Mouse (Mus musculus) cerebellum, adult 11 months (tissue): ENCODE results near the gene Gk.

Experiments used
- DNase-seq: peaks from one replicate; pipeline ENCODE4 v3.0.0; 2022

Gk gene

DNA sequence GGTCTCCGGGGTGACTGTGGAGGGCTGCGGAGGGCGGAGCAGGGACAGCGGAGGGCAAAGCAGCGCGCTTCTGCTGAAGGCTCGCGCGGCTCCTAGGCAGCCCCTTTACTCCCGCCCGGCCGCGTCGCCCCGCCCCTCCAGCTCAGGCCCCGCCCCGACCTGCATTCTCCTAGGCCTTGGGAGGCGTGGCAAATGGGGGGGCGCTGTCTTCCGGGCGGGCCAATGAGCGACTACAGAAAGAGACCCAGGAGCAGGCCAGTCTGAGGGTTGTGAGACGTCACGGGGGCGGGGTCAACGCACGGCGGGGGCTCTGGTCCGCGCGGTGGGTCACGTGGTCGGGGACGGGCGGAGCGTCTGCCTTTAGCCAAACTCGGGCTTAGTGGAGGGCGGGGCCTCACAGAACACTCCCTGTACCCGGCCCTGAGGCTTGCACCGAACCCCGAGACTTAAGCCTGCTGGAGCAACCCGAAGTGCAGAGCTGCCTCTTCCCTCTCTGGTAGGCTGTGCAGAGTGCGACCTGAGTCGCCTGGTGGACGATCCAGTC lies at the start of gene Gk:
Gene Gk, minus strand, starts transcription at position 276 of the 544 bp plus-strand sequence.
- DNase-seq, result peak; percentile 97

DNA sequence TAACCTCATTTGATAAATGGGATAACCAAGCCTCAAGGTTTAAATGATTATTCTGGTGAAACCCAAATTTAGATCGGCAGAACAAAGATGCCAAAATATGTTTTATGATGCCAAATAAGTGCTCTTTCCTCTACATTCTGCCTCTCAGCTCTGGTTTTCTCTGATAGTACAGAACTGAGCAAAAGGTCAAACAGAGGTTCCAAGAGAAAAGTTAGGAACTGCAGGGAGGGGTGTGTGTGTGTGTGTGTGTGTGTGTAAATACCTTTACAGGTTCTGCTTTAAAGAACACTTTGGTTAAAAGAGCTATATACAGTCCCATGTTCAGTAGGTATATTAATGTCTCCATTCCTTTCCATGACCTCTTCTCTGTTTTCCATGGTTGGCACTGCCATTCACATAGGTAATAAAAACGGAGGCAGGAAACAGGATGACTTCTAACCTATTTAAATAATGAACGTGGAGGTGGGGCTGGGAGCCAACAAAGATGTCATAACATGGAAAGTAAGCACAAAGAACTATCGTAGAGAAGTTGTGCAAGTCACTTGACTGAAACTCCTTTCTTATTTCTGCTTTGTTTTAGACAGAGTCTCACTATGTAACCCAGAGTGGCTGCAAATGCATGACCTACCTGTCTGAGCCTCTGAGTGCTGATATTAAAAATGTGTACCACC lies 28.2 kb upstream of the Gk start:
- no peak for DNase-seq

DNA sequence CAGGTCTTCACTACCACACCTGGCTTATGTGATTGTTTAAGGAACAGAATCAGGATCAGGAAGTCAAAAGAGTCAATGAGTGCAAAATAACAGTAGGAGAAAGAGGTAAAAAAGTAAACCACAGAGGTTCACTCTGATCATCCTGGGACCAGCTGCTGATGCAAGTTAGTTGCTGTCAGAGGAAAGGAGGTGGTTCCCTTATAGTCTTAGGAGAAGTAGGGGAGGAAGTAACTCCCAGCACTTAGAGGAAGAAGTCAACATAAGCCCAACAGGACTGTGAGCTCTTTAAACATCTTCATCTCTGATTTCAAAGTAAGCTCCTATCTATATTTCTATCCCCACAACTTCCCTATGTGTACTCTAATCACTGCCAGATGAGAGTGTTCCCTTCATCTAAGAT lies 26.4 kb upstream of the Gk start:
- DNase-seq, result no peak

DNA sequence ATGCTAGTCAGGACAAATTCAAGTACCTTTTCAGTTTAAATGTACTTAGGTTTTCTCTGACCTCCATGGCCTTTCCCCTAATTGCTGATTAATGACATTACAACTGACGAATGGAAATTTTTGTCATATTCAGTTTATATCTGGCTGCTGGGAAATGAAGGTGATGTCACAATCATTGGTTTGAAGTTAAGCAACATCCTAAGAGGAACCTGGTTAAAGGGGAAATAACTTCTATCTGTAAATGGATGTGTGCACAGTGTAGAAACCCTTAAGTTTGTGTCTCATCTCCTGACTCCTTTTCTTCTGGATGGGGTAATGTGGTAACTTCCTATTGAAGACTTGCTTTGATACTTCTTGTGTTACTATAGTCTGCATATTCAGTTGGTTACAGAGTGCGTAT lies 20.8 kb upstream of the Gk start:
- no peak for DNase-seq

DNA sequence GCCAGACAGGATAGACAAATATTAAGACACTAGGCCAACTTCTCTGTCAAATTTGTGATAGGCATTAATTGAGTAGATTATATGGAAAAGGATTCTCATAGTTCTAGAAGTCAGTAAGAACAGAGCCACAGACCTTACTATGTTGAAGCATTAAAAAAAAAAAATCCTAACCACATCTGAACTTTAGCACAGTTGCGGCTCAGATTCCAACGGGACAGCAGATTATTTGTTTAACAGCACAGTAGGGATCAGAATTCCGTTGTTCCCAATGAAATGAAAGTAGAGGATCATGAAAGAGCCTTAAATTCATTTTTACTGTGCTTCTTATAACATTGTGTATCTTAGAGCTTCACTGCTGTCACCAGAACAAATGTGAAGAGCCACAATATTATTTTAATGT lies 1.7 kb upstream of the Gk start:
- no peak for DNase-seq

DNA sequence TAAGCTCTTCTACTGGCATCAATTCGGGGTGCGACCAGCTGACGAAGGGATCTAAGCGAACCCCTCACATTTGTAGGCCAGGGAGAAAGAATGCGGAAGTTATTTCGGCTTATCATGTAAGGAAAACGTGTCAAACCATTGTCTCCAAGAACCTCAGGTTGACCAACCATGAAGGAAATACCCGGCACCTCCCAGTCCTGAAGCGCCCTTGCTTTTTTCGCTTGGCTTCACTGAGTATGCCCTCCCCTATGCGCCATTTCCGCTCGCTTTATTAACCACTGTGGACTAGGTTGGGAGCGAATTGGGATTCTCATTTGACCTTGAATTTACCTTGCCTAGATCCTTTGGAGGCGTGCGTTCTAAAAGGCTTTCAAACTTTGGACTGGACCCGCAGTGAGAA lies 522 bp upstream of the Gk start:
- DNase-seq, result no peak

DNA sequence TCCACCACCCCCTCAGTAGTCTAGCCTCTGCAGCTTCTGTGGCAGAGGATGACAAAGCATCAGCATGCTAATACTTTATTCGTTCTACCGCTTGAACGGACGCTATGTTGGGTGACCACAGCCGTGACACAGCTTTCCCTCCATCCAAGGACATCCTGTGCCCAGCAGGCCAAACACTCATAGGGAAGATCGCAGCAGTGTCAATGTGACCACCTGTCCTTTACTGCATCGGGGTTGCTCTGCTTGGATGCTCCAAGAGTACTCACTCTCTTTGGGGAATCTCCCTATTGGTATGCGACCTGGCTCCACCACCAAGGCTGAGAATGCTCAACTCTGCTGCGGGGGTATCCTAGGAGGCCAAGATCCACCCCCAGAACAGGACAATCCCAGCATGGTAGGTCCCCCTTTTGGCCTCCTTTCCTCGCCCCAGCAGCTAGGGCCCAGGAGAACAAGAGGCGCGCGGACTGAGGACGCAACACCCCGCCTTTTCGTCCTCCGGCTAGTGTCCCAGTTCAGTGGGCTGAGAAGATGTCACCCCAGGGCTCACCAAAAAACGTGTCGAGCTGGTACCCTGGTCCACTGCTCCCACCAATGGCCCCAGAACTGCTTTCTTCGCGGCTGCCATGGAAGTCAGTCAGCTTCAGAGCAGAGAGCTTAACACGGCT lies 608 bp downstream of the Gk start:
- no peak for DNase-seq

DNA sequence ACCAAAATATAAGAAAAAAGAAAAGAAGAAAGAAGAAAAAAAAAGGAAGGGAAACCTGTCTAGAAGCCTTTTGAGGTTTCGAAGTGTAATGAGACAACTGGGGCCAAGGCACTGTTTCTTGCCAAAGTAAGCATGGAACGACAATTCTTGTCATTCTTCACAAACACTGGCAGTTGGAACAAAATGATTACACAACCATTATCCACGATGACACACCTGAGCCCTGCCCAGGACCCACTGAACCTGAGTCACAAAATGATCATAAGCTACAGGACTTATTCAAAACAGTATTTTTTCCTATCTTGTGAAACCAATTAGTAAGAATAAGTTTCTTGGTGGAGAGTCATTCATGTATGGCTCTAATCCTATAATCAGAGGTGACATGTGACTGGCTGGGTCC lies 5.3 kb downstream of the Gk start:
- no peak for DNase-seq

DNA sequence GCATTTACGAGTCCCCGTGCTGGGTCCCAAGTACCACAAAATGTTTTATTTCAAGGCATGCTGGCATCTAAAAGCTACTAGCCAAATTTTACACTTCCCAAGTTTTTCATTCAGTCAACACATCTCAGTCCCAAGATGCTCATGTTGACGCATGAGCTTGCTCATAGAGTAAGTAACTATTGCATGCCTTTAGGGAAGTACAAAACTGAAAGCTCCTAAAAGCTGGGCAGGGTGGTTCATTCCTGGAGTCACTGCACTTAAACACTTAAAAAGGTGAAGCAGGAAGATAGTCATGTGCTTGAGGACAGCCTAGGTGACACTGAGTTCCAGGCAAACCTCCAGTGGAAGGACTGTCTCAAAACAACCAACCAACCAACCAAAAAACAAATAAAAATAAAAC lies 5.9 kb downstream of the Gk start:
- DNase-seq, result no peak

DNA sequence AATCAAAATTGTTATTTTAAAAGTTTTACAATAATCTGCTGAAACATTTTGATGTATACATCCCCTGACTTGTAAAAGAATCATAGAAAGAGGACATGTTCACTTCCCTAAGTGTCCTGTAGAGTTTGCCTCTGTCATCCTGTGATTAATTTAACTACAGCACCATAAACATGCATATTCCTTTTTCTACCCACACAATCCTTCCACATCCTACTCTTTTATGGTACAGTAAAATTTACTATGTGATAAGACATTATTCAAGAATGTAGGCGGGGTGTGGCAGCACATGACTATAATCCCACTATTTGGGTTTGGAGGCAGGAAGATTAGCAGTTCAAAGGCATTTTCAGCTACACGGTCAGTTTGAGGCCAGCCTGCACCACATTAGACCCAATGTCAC lies 8.0 kb downstream of the Gk start:
- DNase-seq, result no peak

DNA sequence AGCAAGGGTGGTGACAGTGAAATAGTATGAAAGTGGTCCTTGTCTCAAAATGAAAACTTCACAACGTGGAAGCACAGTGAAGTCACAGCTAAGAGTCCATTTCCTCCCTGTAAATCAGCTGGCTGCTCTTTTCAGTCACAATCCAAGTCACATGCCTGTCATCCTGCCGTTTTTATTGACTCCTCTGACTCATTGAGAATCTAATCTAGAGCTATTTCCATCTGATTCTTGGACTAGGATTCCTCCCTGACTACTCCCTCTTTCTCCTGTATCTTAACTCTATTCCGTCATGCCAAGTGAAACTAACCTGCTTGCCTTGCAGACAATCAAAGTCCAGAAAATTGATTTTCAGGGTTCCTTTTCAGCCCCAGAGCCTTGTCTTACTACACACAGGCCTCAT lies 20.6 kb downstream of the Gk start:
- DNase-seq, result no peak

DNA sequence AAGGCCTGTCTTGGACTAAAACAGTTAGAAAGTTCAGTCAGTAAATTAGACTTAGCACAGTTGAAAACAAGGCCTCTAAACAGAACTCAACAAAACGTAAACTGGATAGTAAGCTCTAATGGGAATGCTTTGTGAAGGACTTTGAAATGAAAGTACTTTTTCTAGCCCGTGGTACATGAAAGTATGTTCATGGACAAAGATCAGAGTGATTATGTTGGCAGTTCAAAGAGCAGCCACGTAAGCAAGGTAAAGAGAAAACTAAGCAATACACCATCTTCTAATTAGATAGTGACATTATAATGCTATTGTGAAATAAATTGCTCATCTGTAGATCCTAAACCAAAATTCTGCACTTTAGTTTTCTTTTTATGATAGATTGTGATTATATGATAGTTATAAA lies 32.8 kb downstream of the Gk start:
- no peak for DNase-seq

DNA sequence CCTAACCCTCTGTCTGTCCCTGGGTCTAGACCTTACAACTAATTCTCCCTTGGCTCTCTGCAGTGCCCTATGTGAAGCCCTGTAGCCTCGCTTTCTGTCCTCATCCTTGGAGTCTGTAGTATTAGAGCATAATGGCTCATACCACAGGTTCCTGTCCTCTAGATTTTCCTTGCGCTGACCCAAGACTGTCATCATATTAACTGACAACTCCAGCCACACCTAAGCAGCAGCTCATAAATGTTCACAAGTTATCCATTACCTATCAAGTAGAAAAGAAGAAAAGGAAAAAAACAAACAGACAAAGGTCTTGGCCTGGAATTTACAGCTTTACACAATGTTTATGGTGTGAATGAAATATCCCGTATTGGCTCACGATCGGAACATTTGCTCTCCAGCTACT lies 43.4 kb downstream of the Gk start:
- DNase-seq, result no peak

DNA sequence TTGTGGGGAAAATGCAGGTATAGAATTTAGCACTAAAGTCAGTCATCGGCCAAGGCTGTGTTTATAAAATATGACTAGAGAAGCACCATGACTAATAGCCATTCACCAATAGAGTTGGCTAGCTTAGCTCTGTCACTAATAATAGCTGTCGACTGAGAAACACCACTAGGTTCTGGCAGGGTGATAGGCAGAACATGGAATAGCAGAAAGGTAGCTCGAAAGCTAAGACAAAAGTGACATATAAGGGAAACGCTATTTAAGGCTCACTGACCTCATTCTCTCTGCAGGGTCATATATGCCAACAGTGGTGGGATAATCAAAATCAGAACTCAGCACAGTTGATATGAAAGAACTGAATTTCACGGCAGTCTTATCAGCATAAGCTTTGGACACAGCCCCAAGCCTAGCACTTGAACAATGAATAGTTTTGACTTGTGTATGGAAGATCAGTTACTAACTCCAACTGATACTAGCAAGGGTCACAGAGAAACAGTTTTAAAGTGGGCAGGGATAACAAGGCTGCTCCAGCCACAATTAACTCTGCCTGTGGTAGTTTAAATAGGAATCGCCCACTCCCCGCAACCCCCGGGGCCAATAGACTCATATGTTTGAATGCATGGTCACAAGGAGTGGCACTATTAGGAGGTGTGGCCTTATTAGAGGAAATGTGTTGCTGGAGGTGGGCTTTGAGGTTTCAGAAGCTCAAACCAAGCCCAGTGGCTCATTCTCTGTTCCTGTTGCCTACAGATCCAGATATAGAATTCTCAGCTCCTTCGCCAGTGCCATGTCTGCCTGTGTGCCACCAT lies 45.3 kb downstream of the Gk start:
- DNase-seq, result no peak

DNA sequence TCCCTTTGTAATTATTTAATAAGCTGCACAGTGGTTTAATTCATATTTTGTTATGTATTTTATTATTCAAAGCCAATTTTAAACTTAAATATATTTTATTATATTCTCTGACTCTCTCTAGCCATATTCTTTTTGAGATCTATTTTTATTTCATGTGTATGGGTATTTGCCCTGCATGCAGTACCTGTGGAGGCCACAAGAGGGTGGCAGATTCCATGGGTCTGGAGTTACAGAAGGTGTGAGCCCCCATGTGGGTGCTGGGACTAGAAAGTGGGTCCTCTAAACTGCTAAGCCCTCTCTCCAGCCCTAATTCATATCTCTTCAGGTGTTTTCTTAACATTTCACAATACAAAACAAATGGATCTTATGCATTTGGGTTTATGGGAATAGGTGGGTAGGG lies 55.4 kb downstream of the Gk start:
- DNase-seq, result no peak

DNA sequence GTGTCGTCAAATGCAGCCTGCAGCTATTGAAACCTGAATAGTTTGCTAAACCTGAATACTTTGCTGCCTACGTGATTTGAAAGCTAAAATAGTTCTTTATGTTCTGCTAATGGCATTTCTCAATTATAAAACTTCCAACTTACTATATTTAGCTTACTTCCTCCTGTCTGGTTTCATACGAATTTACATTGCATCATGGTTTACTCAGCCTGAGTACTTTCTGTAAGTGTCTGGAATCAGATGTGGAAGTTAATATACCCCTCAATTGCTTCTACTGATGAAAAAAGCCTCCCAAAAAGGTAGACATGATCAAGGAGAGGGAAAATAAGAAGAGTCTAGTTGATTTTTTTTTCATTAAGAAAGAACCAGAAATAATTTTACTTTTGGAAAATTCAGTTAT lies 66.2 kb downstream of the Gk start:
- DNase-seq, result no peak

DNA sequence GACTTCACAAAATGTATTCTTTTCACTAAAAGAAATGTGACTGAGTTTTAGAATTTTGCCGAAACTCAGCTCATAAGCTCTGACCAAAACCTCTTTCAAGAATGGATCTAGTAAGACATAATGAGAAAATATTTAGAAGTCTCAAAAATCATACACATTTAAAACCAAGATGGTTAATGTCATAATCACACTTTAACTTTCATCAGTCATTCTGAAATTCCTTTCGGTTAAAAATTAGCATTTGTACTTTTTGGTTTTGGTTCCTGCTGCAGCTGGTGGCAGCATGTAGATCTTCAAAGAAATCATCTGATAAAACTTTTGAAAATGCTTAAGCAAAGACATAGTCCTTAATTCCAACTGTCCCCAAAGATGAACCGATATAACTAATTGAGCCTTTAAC lies 70.9 kb downstream of the Gk start:
- DNase-seq, result no peak

DNA sequence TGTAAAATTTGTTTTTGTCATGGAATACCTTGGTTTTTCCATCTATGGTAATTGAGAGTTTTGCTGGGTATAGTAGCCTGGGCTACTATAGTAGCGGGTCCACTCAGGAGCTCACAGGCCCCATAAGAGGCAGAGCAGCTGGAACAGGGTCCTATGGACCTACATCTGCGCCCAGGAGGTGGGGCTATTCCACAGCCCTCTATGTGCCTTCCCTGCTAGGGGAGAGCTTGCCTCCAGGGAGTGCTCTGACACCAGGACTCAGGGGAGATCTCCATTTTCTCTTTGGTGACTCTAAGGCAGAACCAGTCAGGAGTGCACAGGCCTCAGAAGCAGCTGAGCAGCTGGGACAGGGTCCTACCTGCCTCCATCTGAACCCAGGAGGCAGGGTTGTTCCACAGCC lies 92.9 kb downstream of the Gk start:
- no peak for DNase-seq

DNA sequence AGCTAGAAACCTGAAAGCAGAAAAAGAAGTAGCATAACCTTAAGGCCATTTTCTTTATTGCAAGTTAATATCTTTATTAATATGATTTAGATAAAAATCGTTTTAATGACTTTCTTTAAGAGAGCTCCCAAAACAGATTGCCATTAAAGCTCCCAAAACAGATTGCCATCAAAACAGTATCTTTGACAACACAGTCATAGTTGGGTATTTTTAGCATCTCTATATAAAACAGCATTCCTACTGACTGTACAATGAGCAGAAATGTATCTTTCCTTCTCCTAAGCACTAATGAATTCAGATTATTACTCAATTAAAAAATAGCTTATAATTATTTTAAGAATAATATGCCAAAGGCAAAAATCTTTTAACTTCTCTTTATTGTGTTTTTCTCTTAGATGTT lies 94.5 kb downstream of the Gk start:
- DNase-seq, result no peak

DNA sequence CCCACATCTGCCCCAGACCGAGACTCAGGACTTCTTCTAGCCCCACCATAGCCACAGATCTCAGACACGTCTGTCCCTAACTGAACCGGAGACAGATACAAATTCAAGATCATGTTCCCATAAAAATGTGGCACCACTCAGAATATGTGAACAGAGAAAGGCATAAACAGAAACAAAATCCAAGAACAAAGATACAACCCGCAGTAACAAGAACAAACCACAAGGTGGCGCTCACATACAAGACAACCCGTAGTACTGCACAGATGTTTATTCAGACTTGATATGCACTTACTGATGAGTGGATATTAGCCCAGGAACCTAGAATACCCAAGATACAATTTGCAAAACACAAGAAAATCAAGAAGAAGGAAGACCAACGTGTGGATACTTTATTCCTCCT lies 99.8 kb downstream of the Gk start:
- peak; percentile 7 for DNase-seq
